Mouse (Mus musculus) spleen, adult 2 months (tissue): ENCODE data around the gene Sos1.

Experiments
- CTCF ChIP-seq: fragments of 200-500 bp; IDR thresholded peaks from 2 replicates; pipeline ENCODE4 v1.5.1; 2011; ENCODE audit warnings: mild to moderate bottlenecking, inconsistent platforms; ENCODE audit not compliant: insufficient read depth, insufficient read length, insufficient replicate concordance; ENCODE audit errors: extremely low read depth
- POLR2A ChIP-seq: fragments of 200-500 bp; IDR thresholded peaks from 2 replicates; pipeline ENCODE4 v1.6.1; 2011; ENCODE audit warnings: low read depth, low read length, inconsistent platforms

DNA sequence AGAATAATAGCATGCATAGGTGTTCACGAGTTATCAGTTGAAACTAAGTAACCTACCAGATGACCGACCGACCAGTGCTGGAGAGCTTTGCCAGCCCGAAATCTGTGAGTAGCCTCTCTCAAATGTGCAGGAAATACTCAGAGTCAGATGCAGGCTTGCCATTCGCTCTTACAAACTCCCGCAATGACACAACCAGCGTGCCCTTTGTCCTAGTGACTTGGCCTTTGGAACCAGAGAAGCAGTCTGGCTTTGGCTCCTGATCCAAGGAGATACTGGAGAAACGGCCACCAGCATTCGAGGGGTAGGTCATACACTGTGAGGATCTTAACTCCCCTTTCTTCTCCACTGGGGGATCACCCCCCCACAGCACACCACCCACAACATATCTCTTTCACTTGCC lies 35.7 kb upstream of the Sos1 start:
- no peak for TF ChIP-seq POLR2A
- TF ChIP-seq CTCF, result no peak
